Mouse (Mus musculus) CD4-positive naive resting alpha-beta T cell, adult 76 days (primary cell): Measurements from ENCODE around the gene Nxnl1. TPM values are rescaled to one million over a fixed set of nuclear protein-coding genes. Genes with fewer than 3 reads are reported as not detected.

Source experiments
- total RNA-seq: library from RNA; stranded (reverse); gene quantifications from one replicate; pipeline ENCODE4 v1.2.4, GENCODE M21; 2023

The Nxnl1 gene
- total RNA-seq: not detected

GRCm38 (mm10) chr8:71566501-71566900 lies at the start of gene Nxnl1:
Nxnl1 (minus strand) TSS chr8:71566601.

GRCm38 (mm10) chr8:71610822-71611651 lies 44.6 kb upstream of the Nxnl1 start, which contains the start of gene Colgalt1:
Colgalt1 (plus strand) TSS chr8:71610998.

GRCm38 (mm10) chr8:71597451-71597850 lies 31.1 kb upstream of the Nxnl1 start, which contains the start of gene Fam129c:
Fam129c (plus strand) TSS chr8:71597648.

GRCm38 (mm10) chr8:71591471-71592373 lies 25.3 kb upstream of the Nxnl1 start, which contains the start of gene Pgls:
Pgls (plus strand) TSS chr8:71592176.

GRCm38 (mm10) chr8:71568387-71568937 lies 2.1 kb upstream of the Nxnl1 start, which contains the start of gene Slc27a1:
Slc27a1 (plus strand) TSS chr8:71568882.

GRCm38 (mm10) chr8:71558071-71558957 lies 8.1 kb downstream of the Nxnl1 start, which contains the start of gene Tmem221:
Tmem221 (minus strand) TSS chr8:71558871.

GRCm38 (mm10) chr8:71542632-71543343 lies 23.6 kb downstream of the Nxnl1 start, which contains the start of gene Mvb12a:
Mvb12a (plus strand) TSS chr8:71542922.

GRCm38 (mm10) chr8:71537028-71537867 lies 29.2 kb downstream of the Nxnl1 start, which contains the start of gene Bst2:
Bst2 (minus strand) TSS chr8:71537456.

DNA sequence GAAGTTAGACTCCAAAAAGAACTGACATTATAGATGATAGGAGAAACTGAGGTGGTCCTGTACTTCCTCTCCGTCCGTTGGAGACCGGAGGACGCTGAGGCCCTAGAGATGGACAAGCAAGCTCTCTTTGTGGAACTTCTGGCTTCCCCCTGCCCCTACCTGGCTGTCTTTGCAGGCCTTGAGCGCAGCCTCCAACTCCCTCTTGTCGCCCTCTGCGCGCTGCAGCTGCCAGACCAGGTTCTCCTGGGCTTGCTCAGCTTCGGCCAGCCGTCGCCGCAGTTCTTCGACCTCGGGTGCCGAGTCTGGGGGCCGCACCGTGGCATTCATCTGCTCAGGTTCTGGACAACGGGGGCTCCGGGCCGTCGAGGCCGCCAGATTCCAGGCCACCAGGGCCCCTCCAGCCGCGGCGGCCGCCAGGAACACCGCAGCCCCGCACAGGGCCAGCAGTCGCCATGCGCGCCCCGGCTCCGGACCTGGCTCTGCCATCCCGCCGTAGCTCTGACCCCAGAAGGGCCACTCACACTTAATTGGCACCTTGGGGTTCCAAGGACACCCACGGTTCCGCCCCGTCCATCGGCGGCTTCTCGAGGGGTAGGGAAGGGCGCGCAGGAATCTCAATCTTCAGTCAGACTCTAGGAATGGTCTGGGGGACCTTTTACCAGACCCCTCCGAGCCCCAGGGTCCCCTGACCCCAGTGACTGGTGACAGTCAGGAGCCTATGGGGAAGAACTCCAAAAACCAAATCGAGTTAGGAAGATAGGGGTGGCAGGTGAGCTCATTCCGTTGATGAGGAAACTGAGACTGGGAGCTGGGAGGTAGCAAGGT lies 41.0 kb downstream of the Nxnl1 start, which contains the start of gene Ccdc194:
Gene Ccdc194 (minus strand): TSS at position 486 of the 825 bp plus-strand sequence.

DNA sequence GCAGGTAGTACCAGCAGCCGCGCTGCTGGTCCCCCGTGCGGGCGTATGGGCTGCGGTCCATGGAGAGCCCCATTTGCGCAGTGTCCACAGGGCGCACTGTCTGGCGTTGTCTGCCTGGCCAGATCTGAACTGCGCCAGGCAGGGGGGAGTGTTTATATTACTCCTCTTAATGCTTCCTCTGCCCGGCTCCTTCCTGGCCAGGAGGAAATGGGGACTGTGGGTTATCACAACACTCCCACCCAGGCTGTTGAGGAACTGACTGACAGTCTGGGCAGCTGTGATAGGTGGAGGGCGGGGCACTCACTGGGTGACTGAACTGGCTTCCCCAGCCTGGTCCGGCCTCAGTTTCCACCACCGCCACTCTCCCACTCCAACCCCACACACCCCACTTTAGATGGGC lies 54.8 kb downstream of the Nxnl1 start, which contains the start of gene Plvap:
Gene Plvap (minus strand): TSS at position 109 of the 400 bp plus-strand sequence.

Other genes starting within 250 kb of the Nxnl1 start
- gene Use1, start 199.8 kb downstream of the Nxnl1 start, total RNA-seq: 304 TPM
- 23.7 TPM for gene Ocel1, start 195.3 kb downstream of the Nxnl1 start, total RNA-seq
- 5.0 TPM for gene Nr2f6, start 184.6 kb downstream of the Nxnl1 start, total RNA-seq
- gene Ushbp1, start 170.8 kb downstream of the Nxnl1 start, total RNA-seq: not detected
- 93.6 TPM for gene Babam1, start 169.7 kb downstream of the Nxnl1 start, total RNA-seq
- 1.3 TPM for gene Ankle1, start 160.6 kb downstream of the Nxnl1 start, total RNA-seq
- gene Abhd8, start 102.9 kb downstream of the Nxnl1 start, total RNA-seq: 80.8 TPM
- gene Mrpl34, start 101.6 kb downstream of the Nxnl1 start, total RNA-seq: 20.2 TPM
- gene Dda1, start 97.4 kb downstream of the Nxnl1 start, total RNA-seq: 104 TPM
- gene Ano8, start 80.6 kb downstream of the Nxnl1 start, total RNA-seq: 20.5 TPM
- gene Gtpbp3, start 78.5 kb downstream of the Nxnl1 start, total RNA-seq: 10.3 TPM
- gene Plvap, start 54.8 kb downstream of the Nxnl1 start, total RNA-seq: 0.56 TPM
- not detected for gene Ccdc194, start 40.9 kb downstream of the Nxnl1 start, total RNA-seq
- gene Bst2, start 29.1 kb downstream of the Nxnl1 start, total RNA-seq: 56.4 TPM
- 27.1 TPM for gene Mvb12a, start 23.7 kb downstream of the Nxnl1 start, total RNA-seq
- 1.2 TPM for gene Tmem221, start 7.7 kb downstream of the Nxnl1 start, total RNA-seq
- gene Slc27a1, start 2.3 kb upstream of the Nxnl1 start, total RNA-seq: 5.5 TPM
- 49.5 TPM for gene Pgls, start 25.6 kb upstream of the Nxnl1 start, total RNA-seq
- gene Fam129c, start 31.0 kb upstream of the Nxnl1 start, total RNA-seq: 13.7 TPM
- gene Colgalt1, start 44.4 kb upstream of the Nxnl1 start, total RNA-seq: 42.5 TPM
- gene Unc13a, start 105.2 kb upstream of the Nxnl1 start, total RNA-seq: 0.53 TPM
- gene Jak3, start 109.7 kb upstream of the Nxnl1 start, total RNA-seq: 72.0 TPM
- gene Insl3, start 122.6 kb upstream of the Nxnl1 start, total RNA-seq: 50.8 TPM
- 0.53 TPM for gene B3gnt3, start 135.2 kb upstream of the Nxnl1 start, total RNA-seq
- gene Fcho1, start 159.1 kb upstream of the Nxnl1 start, total RNA-seq: 99.7 TPM